In genomic region chr2:92423156-92423555, GRCm38 (mm10) we compare ENCODE assay signal across 8 mouse cellular contexts. TPM values are rescaled to one million over a fixed set of nuclear protein-coding genes. Genes with fewer than 3 reads are reported as not detected.
DNase-seq lines count a peak whose midpoint lies in the region; ATAC-seq and TF ChIP-seq lines count a peak whose summit lies in the region.

No protein-coding gene starts in this region.

- H3K36me3 ChIP-seq in heart, embryonic 10.5 days = peaks cover 67% of the 10 kb centered on the region
- peaks cover 69% of the 10 kb centered on the region for H3K36me3 ChIP-seq in liver, postnatal 0 days (replicated peaks; ENCODE audit: insufficient read depth, low read length)
- peaks cover 35% of the 10 kb centered on the region for H3K36me3 ChIP-seq in liver, embryonic 11.5 days (ENCODE audit: control insufficient read depth, insufficient read depth, low read length)
- peaks cover 63% of the 10 kb centered on the region for H3K36me3 ChIP-seq in forebrain, embryonic 12.5 days (replicated peaks)
- H3K36me3 ChIP-seq in midbrain, embryonic 16.5 days (ENCODE audit: control insufficient read depth, insufficient read depth, low read length) = peaks cover 24% of the 10 kb centered on the region

- no peaks in the 10 kb centered on the region for H3K9me3 ChIP-seq in heart, embryonic 10.5 days
- no peaks in the 10 kb centered on the region for H3K9me3 ChIP-seq in liver, postnatal 0 days (ENCODE audit: low read length)
- no peaks in the 10 kb centered on the region for H3K9me3 ChIP-seq in liver, embryonic 11.5 days (ENCODE audit: control insufficient read depth, low read length)
- no peaks in the 10 kb centered on the region for H3K9me3 ChIP-seq in forebrain, embryonic 12.5 days
- no peaks in the 10 kb centered on the region for H3K9me3 ChIP-seq in midbrain, embryonic 16.5 days (replicated peaks; ENCODE audit: control insufficient read depth, low read length, poor library complexity, severe bottlenecking)

- peak overlapping the region; percentile 81; the same call in 1 of the 2 replicates for H3K27ac ChIP-seq in heart, embryonic 10.5 days
- H3K27ac ChIP-seq in liver, postnatal 0 days (ENCODE audit: low read depth) = peak overlapping the region; percentile 83; the same call in 1 of the 2 replicates
- no peak overlapping the region for H3K27ac ChIP-seq in liver, embryonic 11.5 days (ENCODE audit: low read depth, low read length)
- peak overlapping the region; percentile 89; the same call in 1 of the 2 replicates for H3K27ac ChIP-seq in forebrain, embryonic 12.5 days
- H3K27ac ChIP-seq in midbrain, embryonic 16.5 days (ENCODE audit: low read length) = peak overlapping the region; percentile 78; the same call in 1 of the 2 replicates

- H3K4me1 ChIP-seq in heart, embryonic 10.5 days = peaks cover 52% of the 10 kb centered on the region
- H3K4me1 ChIP-seq in liver, postnatal 0 days (ENCODE audit: insufficient read depth) = peaks cover 26% of the 10 kb centered on the region
- peaks cover under 1% of the 10 kb centered on the region for H3K4me1 ChIP-seq in liver, embryonic 11.5 days (replicated peaks; ENCODE audit: control insufficient read depth, insufficient read depth, low read length)
- H3K4me1 ChIP-seq in forebrain, embryonic 12.5 days = peaks cover 46% of the 10 kb centered on the region
- peaks cover 20% of the 10 kb centered on the region for H3K4me1 ChIP-seq in midbrain, embryonic 16.5 days (ENCODE audit: control insufficient read depth, insufficient read depth, low read length)

- H3K4me2 ChIP-seq in liver, postnatal 0 days (ENCODE audit: low read depth, low read length) = no peak overlapping the region
- H3K4me2 ChIP-seq in liver, embryonic 11.5 days = no peak overlapping the region
- H3K4me2 ChIP-seq in forebrain, embryonic 12.5 days = no peak overlapping the region
- H3K4me2 ChIP-seq in midbrain, embryonic 16.5 days (ENCODE audit: low read length) = no peak overlapping the region

- no peaks in the 10 kb centered on the region for H3K27me3 ChIP-seq in heart, embryonic 10.5 days (ENCODE audit: insufficient read depth, poor library complexity, severe bottlenecking)
- H3K27me3 ChIP-seq in liver, postnatal 0 days (ENCODE audit: insufficient read depth, low read length) = no peaks in the 10 kb centered on the region
- H3K27me3 ChIP-seq in liver, embryonic 11.5 days (replicated peaks; ENCODE audit: control insufficient read depth, insufficient read depth, low read length) = no peaks in the 10 kb centered on the region
- H3K27me3 ChIP-seq in forebrain, embryonic 12.5 days = no peaks in the 10 kb centered on the region
- H3K27me3 ChIP-seq in midbrain, embryonic 16.5 days (ENCODE audit: control insufficient read depth, insufficient read depth, low read depth, low read length) = no peaks in the 10 kb centered on the region

- H3K4me3 ChIP-seq in heart, embryonic 10.5 days = no peak overlapping the region
- H3K4me3 ChIP-seq in liver, postnatal 0 days (ENCODE audit: low read depth, low read length) = no peak overlapping the region
- no peak overlapping the region for H3K4me3 ChIP-seq in liver, embryonic 11.5 days (ENCODE audit: low read depth, low read length)
- H3K4me3 ChIP-seq in forebrain, embryonic 12.5 days (replicated peaks) = no peak overlapping the region
- H3K4me3 ChIP-seq in midbrain, embryonic 16.5 days (ENCODE audit: low read depth, low read length) = no peak overlapping the region

- TF ChIP-seq CTCF in liver, postnatal 0 days (IDR thresholded peaks at IDR 0.05; ENCODE audit: low read depth) = no peak

- DNase-seq in heart, embryonic 10.5 days (ENCODE audit: low spot score) = no peak
- no peak for DNase-seq in heart, adult 9 months (ENCODE audit: low spot score in 2 of 2)
- no peak for DNase-seq in liver, postnatal 0 days
- no peak for DNase-seq in liver, embryonic 11.5 days (ENCODE audit: low spot score)
- DNase-seq in right cerebral cortex, adult 18-20 months = no peak
- no peak for DNase-seq in right cerebral cortex, postnatal 10 days (ENCODE audit: low spot score in 2 of 2)

- no peak for TF ChIP-seq EP300 in liver, postnatal 0 days (IDR thresholded peaks at IDR 0.05; ENCODE audit: low read depth)

- no peak overlapping the region for H3K9ac ChIP-seq in liver, postnatal 0 days (replicated peaks)
- no peak overlapping the region for H3K9ac ChIP-seq in liver, embryonic 11.5 days (ENCODE audit: low read depth, low read length)
- H3K9ac ChIP-seq in forebrain, embryonic 12.5 days = no peak overlapping the region
- no peak overlapping the region for H3K9ac ChIP-seq in midbrain, embryonic 16.5 days (ENCODE audit: low read depth, low read length)

- 90% methylated on average over 9 of the region's 9 CpGs for WGBS in heart, embryonic 10.5 days
- 85% methylated on average over 9 of the region's 9 CpGs for WGBS in liver, postnatal 0 days (ENCODE audit: insufficient replicate concordance)
- WGBS in liver, embryonic 11.5 days = 88% methylated on average over 9 of the region's 9 CpGs
- WGBS in forebrain, embryonic 12.5 days = 94% methylated on average over 9 of the region's 9 CpGs
- 92% methylated on average over 9 of the region's 9 CpGs for WGBS in midbrain, embryonic 16.5 days

- ATAC-seq in liver, postnatal 0 days = no peak
- ATAC-seq in liver, embryonic 11.5 days (replicated peaks; ENCODE audit: low FRiP score) = no peak
- ATAC-seq in forebrain, embryonic 12.5 days (ENCODE audit: low FRiP score) = no peak
- ATAC-seq in midbrain, embryonic 16.5 days = no peak

RNA-seq across cellular contexts. Expression of gene Cry2, which starts 10.7 kb away (rescaled TPM):
- 21.0 and 23.3 TPM in 2 replicates for polyA plus RNA-seq in heart, embryonic 10.5 days (2016; fragmentation: Nextera tagmentation; extraction: Ambion mirVana)
- polyA plus RNA-seq in liver, postnatal 0 days (2015; fragmentation: Nextera tagmentation; extraction: Ambion mirVana) = 9.6 and 11.9 TPM in 2 replicates
- 20.6 and 22.5 TPM in 2 replicates for polyA plus RNA-seq in liver, embryonic 11.5 days (2014; fragmentation: Nextera tagmentation; extraction: Ambion mirVana)
- polyA plus RNA-seq in forebrain, embryonic 12.5 days (2016; fragmentation: Nextera tagmentation; extraction: Ambion mirVana) = 29.1 and 31.2 TPM in 2 replicates
- 51.6 and 53.4 TPM in 2 replicates for polyA plus RNA-seq in midbrain, embryonic 16.5 days (2015; fragmentation: Nextera tagmentation; extraction: Ambion mirVana)

RNA-seq across cellular contexts. Expression of gene Mapk8ip1, which starts 22.1 kb away (rescaled TPM):
- polyA plus RNA-seq in heart, embryonic 10.5 days (2016; fragmentation: Nextera tagmentation; extraction: Ambion mirVana) = 7.5 and 18.2 TPM in 2 replicates
- 2.6 and 2.8 TPM in 2 replicates for polyA plus RNA-seq in liver, postnatal 0 days (2015; fragmentation: Nextera tagmentation; extraction: Ambion mirVana)
- 4.9 and 6.3 TPM in 2 replicates for polyA plus RNA-seq in liver, embryonic 11.5 days (2014; fragmentation: Nextera tagmentation; extraction: Ambion mirVana)
- 83.2 and 83.5 TPM in 2 replicates for polyA plus RNA-seq in forebrain, embryonic 12.5 days (2016; fragmentation: Nextera tagmentation; extraction: Ambion mirVana)
- polyA plus RNA-seq in midbrain, embryonic 16.5 days (2015; fragmentation: Nextera tagmentation; extraction: Ambion mirVana) = 126 and 129 TPM in 2 replicates

RNA-seq across cellular contexts. Expression of gene Slc35c1, which starts 37.2 kb away (rescaled TPM):
- 14.1 and 14.9 TPM in 2 replicates for polyA plus RNA-seq in heart, embryonic 10.5 days (2016; fragmentation: Nextera tagmentation; extraction: Ambion mirVana)
- polyA plus RNA-seq in liver, postnatal 0 days (2015; fragmentation: Nextera tagmentation; extraction: Ambion mirVana) = 9.0 and 9.3 TPM in 2 replicates
- 26.8 and 27.4 TPM in 2 replicates for polyA plus RNA-seq in liver, embryonic 11.5 days (2014; fragmentation: Nextera tagmentation; extraction: Ambion mirVana)
- polyA plus RNA-seq in forebrain, embryonic 12.5 days (2016; fragmentation: Nextera tagmentation; extraction: Ambion mirVana) = 9.5 and 10.0 TPM in 2 replicates
- 16.1 and 17.9 TPM in 2 replicates for polyA plus RNA-seq in midbrain, embryonic 16.5 days (2015; fragmentation: Nextera tagmentation; extraction: Ambion mirVana)

RNA-seq across cellular contexts. Expression of gene 1700029I15Rik, which starts 40.8 kb away (rescaled TPM):
- polyA plus RNA-seq in heart, embryonic 10.5 days (2016; fragmentation: Nextera tagmentation; extraction: Ambion mirVana) = 0.89 and 2.7 TPM in 2 replicates
- polyA plus RNA-seq in liver, postnatal 0 days (2015; fragmentation: Nextera tagmentation; extraction: Ambion mirVana) = 1.9 and 2.1 TPM in 2 replicates
- 0.81 and 1.7 TPM in 2 replicates for polyA plus RNA-seq in liver, embryonic 11.5 days (2014; fragmentation: Nextera tagmentation; extraction: Ambion mirVana)
- polyA plus RNA-seq in forebrain, embryonic 12.5 days (2016; fragmentation: Nextera tagmentation; extraction: Ambion mirVana) = 5.6 and 6.8 TPM in 2 replicates
- 6.1 and 9.5 TPM in 2 replicates for polyA plus RNA-seq in midbrain, embryonic 16.5 days (2015; fragmentation: Nextera tagmentation; extraction: Ambion mirVana)

RNA-seq across cellular contexts. Expression of gene Large2, which starts 48.5 kb away (rescaled TPM):
- polyA plus RNA-seq in heart, embryonic 10.5 days (2016; fragmentation: Nextera tagmentation; extraction: Ambion mirVana) = 1.6 and 7.0 TPM in 2 replicates
- polyA plus RNA-seq in liver, postnatal 0 days (2015; fragmentation: Nextera tagmentation; extraction: Ambion mirVana) = 2.7 and 3.5 TPM in 2 replicates
- 4.2 and 5.4 TPM in 2 replicates for polyA plus RNA-seq in liver, embryonic 11.5 days (2014; fragmentation: Nextera tagmentation; extraction: Ambion mirVana)
- 5.3 and 5.5 TPM in 2 replicates for polyA plus RNA-seq in forebrain, embryonic 12.5 days (2016; fragmentation: Nextera tagmentation; extraction: Ambion mirVana)
- polyA plus RNA-seq in midbrain, embryonic 16.5 days (2015; fragmentation: Nextera tagmentation; extraction: Ambion mirVana) = 1.9 and 2.0 TPM in 2 replicates
